Mouse (Mus musculus) right cerebral cortex, adult 18-20 months (tissue): ENCODE data around the gene Dcakd.

Experiments
- DNase-seq: peaks from one replicate; pipeline ENCODE4 v3.0.0; 2022; ENCODE audit warnings: mixed read lengths

Dcakd gene

GRCm38 (mm10) chr11:102971604-102972003 is 56.5 kb downstream of the Dcakd start:
- no peak for DNase-seq

GRCm38 (mm10) chr11:102964547-102965091 is 63.5 kb downstream of the Dcakd start:
- no peak for DNase-seq

- DNase-seq = no peak
These were observed 64.1 kb downstream of the Dcakd start for GRCm38 (mm10) chr11:102963855-102964546.

GRCm38 (mm10) chr11:102963246-102963854 is 64.8 kb downstream of the Dcakd start:
- no peak for DNase-seq

- no peak for DNase-seq
These were observed 65.3 kb downstream of the Dcakd start for GRCm38 (mm10) chr11:102962861-102963245.

- no peak for DNase-seq
These were observed 67.1 kb downstream of the Dcakd start for GRCm38 (mm10) chr11:102961082-102961481.

- no peak for DNase-seq
These were observed 69.3 kb downstream of the Dcakd start for GRCm38 (mm10) chr11:102958870-102959269.

- DNase-seq = no peak
These were observed 69.7 kb downstream of the Dcakd start for GRCm38 (mm10) chr11:102958431-102958830.

GRCm38 (mm10) chr11:102957692-102958091 is 70.4 kb downstream of the Dcakd start:
- DNase-seq = no peak

- no peak for DNase-seq
These were observed 71.0 kb downstream of the Dcakd start for GRCm38 (mm10) chr11:102956962-102957614.

GRCm38 (mm10) chr11:102952922-102953321 is 75.2 kb downstream of the Dcakd start:
- no peak for DNase-seq

GRCm38 (mm10) chr11:102948043-102948961 is 79.8 kb downstream of the Dcakd start:
- DNase-seq = peak; percentile 44

- DNase-seq = no peak
These were observed 81.2 kb downstream of the Dcakd start for GRCm38 (mm10) chr11:102946992-102947343.

- peak; percentile 62 for DNase-seq
These were observed 81.7 kb downstream of the Dcakd start, which contains the start of gene C1ql1 for GRCm38 (mm10) chr11:102946265-102946991. Gene C1ql1, minus strand, starts transcription at chr11:102946688.

GRCm38 (mm10) chr11:102945306-102946264 is 82.5 kb downstream of the Dcakd start:
- no peak for DNase-seq
